Mouse (Mus musculus): ENCODE data around the gene Wwp2.

- no peak for TF ChIP-seq TCF12 (IDR thresholded peaks at IDR 0.05; ENCODE audit: insufficient read depth, poor library complexity, severe bottlenecking)
- TF ChIP-seq POLR2AphosphoS2 (IDR thresholded peaks at IDR 0.05; ENCODE audit: insufficient read length, low read depth): no peak
- TF ChIP-seq POLR2A (IDR thresholded peaks at IDR 0.05; ENCODE audit: insufficient read length, low read depth): no peak
- no peak for TF ChIP-seq TCF3 (IDR thresholded peaks at IDR 0.05; ENCODE audit: insufficient read length, low read depth)
- no peak for TF ChIP-seq MYOD1 (IDR thresholded peaks at IDR 0.05; ENCODE audit: control insufficient read depth in 1 of 3, insufficient read length in 2 of 3, low read depth in 2 of 3)
- no peak for TF ChIP-seq MAX (IDR thresholded peaks at IDR 0.05; ENCODE audit: low read depth)
- no peak for TF ChIP-seq USF1 (IDR thresholded peaks at IDR 0.05; ENCODE audit: low read depth)
- no peak for TF ChIP-seq CEBPB (IDR thresholded peaks at IDR 0.05; ENCODE audit: insufficient read depth, poor library complexity, severe bottlenecking)
- TF ChIP-seq MYOG (IDR thresholded peaks at IDR 0.05; ENCODE audit: control insufficient read depth in 1 of 3, insufficient read depth in 1 of 3, insufficient read length in 2 of 3, low read depth in 2 of 3): no peak
- TF ChIP-seq E2F4 (IDR thresholded peaks at IDR 0.05; ENCODE audit: insufficient read depth): no peak
- TF ChIP-seq REST (IDR thresholded peaks at IDR 0.05; ENCODE audit: insufficient read depth, insufficient read length): no peak
- no peak for TF ChIP-seq SRF (IDR thresholded peaks at IDR 0.05; ENCODE audit: control insufficient read depth, insufficient read length, low read depth)
Observed at GRCm38 (mm10) chr8:107478728-107479127, 42.6 kb downstream of the Wwp2 start.

All from myocyte (in vitro differentiated cells).